Mouse (Mus musculus) mouse trophoblast stem cell (cell line): ENCODE measurements around the gene Gm43064.
"Not testable (repeated sequence)": the region's sequence is repeated elsewhere in the genome, so short reads cannot be mapped to it uniquely, and the experiment has no call there.

Source experiments
- in situ Hi-C, 2 experiments: fragments of 300-500 bp; cut with MseI, MboI; formaldehyde crosslinking; loops; 2 replicates in 1 of 2; 3 replicates in 1 of 2; pipeline ENCODE4 v1.15.1; 2025

Gm43064 gene

GRCm38 (mm10) chr3:103808891-103809798 is at the start of gene Gm43064, which contains the start of the genes Dclre1b and Ap4b1:
Gene Gm43064 (plus strand): TSS chr3:103809573.
Gene Dclre1b (minus strand): TSS chr3:103809444.
Gene Ap4b1 (plus strand): TSS chr3:103809520.
- in situ Hi-C loops, result no loop called here

- in situ Hi-C loops, result no loop called here
Measured at GRCm38 (mm10) chr3:103766789-103767188, 42.6 kb upstream of the Gm43064 start.

GRCm38 (mm10) chr3:103771531-103772130 is 37.7 kb upstream of the Gm43064 start:
- in situ Hi-C loops, result no loop called here

- in situ Hi-C loops, result no loop called here
Measured at GRCm38 (mm10) chr3:103772846-103773245, 36.5 kb upstream of the Gm43064 start.

- in situ Hi-C loops, result no loop called here
Measured at GRCm38 (mm10) chr3:103773508-103773907, 35.9 kb upstream of the Gm43064 start.

GRCm38 (mm10) chr3:103774009-103774408 is 35.4 kb upstream of the Gm43064 start:
- in situ Hi-C loops, result no loop called here

- in situ Hi-C loops, result no loop called here
Measured at GRCm38 (mm10) chr3:103777940-103778339, 31.4 kb upstream of the Gm43064 start.

- in situ Hi-C loops, result no loop called here
Measured at GRCm38 (mm10) chr3:103778660-103779059, 30.7 kb upstream of the Gm43064 start.

GRCm38 (mm10) chr3:103779183-103779582 is 30.2 kb upstream of the Gm43064 start:
- in situ Hi-C loops, result no loop called here

- in situ Hi-C loops, result no loop called here
Measured at GRCm38 (mm10) chr3:103780271-103780670, 29.1 kb upstream of the Gm43064 start.

GRCm38 (mm10) chr3:103780777-103781176 is 28.6 kb upstream of the Gm43064 start:
- in situ Hi-C loops, result no loop called here

GRCm38 (mm10) chr3:103782844-103783609 is 26.3 kb upstream of the Gm43064 start:
- in situ Hi-C loops, result no loop called here

- in situ Hi-C loops, result no loop called here
Measured at GRCm38 (mm10) chr3:103787225-103787624, 22.1 kb upstream of the Gm43064 start.

GRCm38 (mm10) chr3:103789096-103789495 is 20.3 kb upstream of the Gm43064 start:
- in situ Hi-C loops, result no loop called here

GRCm38 (mm10) chr3:103789891-103790345 is 19.5 kb upstream of the Gm43064 start:
- in situ Hi-C loops, result no loop called here

GRCm38 (mm10) chr3:103790346-103791145 is 18.8 kb upstream of the Gm43064 start:
- in situ Hi-C loops, result no loop called here

GRCm38 (mm10) chr3:103791230-103792110 is 17.9 kb upstream of the Gm43064 start, which contains the start of gene Hipk1:
Gene Hipk1 (minus strand): TSS chr3:103791563.
- in situ Hi-C loops, result no loop called here

GRCm38 (mm10) chr3:103792111-103792406 is 17.3 kb upstream of the Gm43064 start:
- in situ Hi-C loops, result not testable (repeated sequence)

GRCm38 (mm10) chr3:103792566-103792965 is 16.8 kb upstream of the Gm43064 start:
- in situ Hi-C loops, result no loop called here

- in situ Hi-C loops, result no loop called here
Measured at GRCm38 (mm10) chr3:103796389-103796788, 13.0 kb upstream of the Gm43064 start.
